Comparison of ENCODE assay signal across 24 mouse cellular contexts in the genomic region with DNA sequence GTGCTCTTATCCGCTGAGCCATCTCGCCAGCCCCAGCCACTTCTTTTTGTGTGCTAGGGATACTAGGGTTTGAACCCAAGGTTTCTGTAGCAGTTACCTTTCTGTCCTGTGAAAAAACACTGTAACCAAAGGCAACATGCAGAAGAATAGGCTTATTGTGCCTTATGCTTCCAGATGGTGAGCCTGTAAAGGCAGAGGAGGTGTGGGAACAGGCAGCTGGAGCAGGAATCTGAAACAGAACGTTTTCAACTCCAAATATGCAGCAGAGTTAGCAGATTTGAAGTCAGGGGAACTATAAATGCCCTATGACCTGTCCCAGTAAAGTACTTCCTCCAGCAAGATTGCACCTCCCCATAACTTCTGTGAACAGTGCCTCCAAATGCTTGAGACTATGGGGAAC. TPM values are rescaled to one million over a fixed set of nuclear protein-coding genes. Genes with fewer than 3 reads are reported as not detected.
DNase-seq lines count a peak whose midpoint lies in the region; TF ChIP-seq lines count a peak whose summit lies in the region.
"Had no signal": no experiment of that assay in that cellular context is flagged by ENCODE, and none has a peak within 500 bp of the region (broad histone marks: within the 10 kb centered on the region; RNA-seq: fewer than 3 reads in every experiment).

No protein-coding gene starts in this region.

- H3K4me3 ChIP-seq in embryonic fibroblast, embryonic 13.5 days (ENCODE audit: insufficient read depth, low read length), result no peak overlapping the region
- H3K4me3 ChIP-seq: embryonic facial prominence, embryonic 12.5 days; embryonic facial prominence, embryonic 15.5 days; erythroblast, embryonic 14.5 days; forebrain, embryonic 12.5 days; forebrain, embryonic 15.5 days; gastrocnemius, adult 2 months; hindbrain, embryonic 10.5 days; hindbrain, embryonic 13.5 days had no signal

- no peak for TF ChIP-seq CTCF in embryonic fibroblast, embryonic 13.5 days (IDR thresholded peaks at IDR 0.05; ENCODE audit: borderline replicate concordance, insufficient read depth, low read length)

- peak; percentile 47 for DNase-seq in layer of hippocampus, adult 11-12 months (ENCODE audit: low spot score)
- no peak for DNase-seq in layer of hippocampus, adult 9-10 months (ENCODE audit: low spot score)
- peak; percentile 23 for DNase-seq in right cerebral cortex, adult 18-20 months
- DNase-seq in right cerebral cortex, postnatal 4 days, result no peak
- DNase-seq in telencephalon, adult 2 months (ENCODE audit: low read depth, low spot score), result peak; percentile 32
- DNase-seq in spleen, adult 18-20 months, result no peak
- DNase-seq: adrenal gland, postnatal 10 days; adrenal gland, postnatal 36 days; B cell, adult 2 months; cerebellum, adult 11 months; cerebellum, adult 2 months; cerebellum, adult 9-11 months; cerebellum, postnatal 25 days; gastrocnemius, adult 2 months; gastrocnemius, postnatal 14 days; heart, adult 11 months had no signal

- TF ChIP-seq POLR2A in embryonic fibroblast, embryonic 13.5 days (IDR thresholded peaks at IDR 0.05; ENCODE audit: low read depth, low read length), result no peak

- peaks cover 2% of the 10 kb centered on the region; the same call in 1 of the 2 replicates for H3K4me1 ChIP-seq in embryonic fibroblast, embryonic 13.5 days (ENCODE audit: control insufficient read depth, insufficient read depth, low read length)
- H3K4me1 ChIP-seq: embryonic facial prominence, embryonic 12.5 days; embryonic facial prominence, embryonic 15.5 days; forebrain, embryonic 12.5 days; forebrain, embryonic 15.5 days; hindbrain, embryonic 10.5 days; hindbrain, embryonic 13.5 days had no signal

- peak overlapping the region; percentile 55 for H3K27ac ChIP-seq in embryonic fibroblast, embryonic 13.5 days (ENCODE audit: insufficient read depth, low read length)
- H3K27ac ChIP-seq: embryonic facial prominence, embryonic 12.5 days; embryonic facial prominence, embryonic 15.5 days; forebrain, embryonic 12.5 days; forebrain, embryonic 15.5 days; gastrocnemius, adult 2 months; hindbrain, embryonic 10.5 days; hindbrain, embryonic 13.5 days had no signal

RNA-seq across cellular contexts. Expression of gene Rtn4, which starts 12.0 kb away (rescaled TPM):
- polyA plus RNA-seq in embryonic fibroblast, embryonic 13.5 days (2011; ENCODE audit: insufficient read length, low read depth, missing spikeins), result 773 and 1,145 TPM in 2 replicates

Comparison
In these comparisons a context has a peak if more than half of its experiments do, and no peak if none do; other contexts are left out.
1. DNase-seq: peak in layer of hippocampus, adult 11-12 months (single experiment), right cerebral cortex, adult 18-20 months (single experiment) and telencephalon, adult 2 months (single experiment); none in layer of hippocampus, adult 9-10 months (single experiment), right cerebral cortex, postnatal 4 days (single experiment) and spleen, adult 18-20 months (0 of 2).